Mouse (Mus musculus) heart, postnatal 0 days (tissue): ENCODE data around the gene Gm10643.

Experiments
- CTCF ChIP-seq: IDR thresholded peaks from 2 replicates; pipeline ENCODE4 v1.5.1; 2016; ENCODE audit warnings: antibody characterized with exemption, control low read depth, low read depth
- EP300 ChIP-seq: IDR thresholded peaks from 2 replicates; pipeline ENCODE4 v1.6.1; 2016; ENCODE audit warnings: antibody characterized with exemption, low read depth

DNA sequence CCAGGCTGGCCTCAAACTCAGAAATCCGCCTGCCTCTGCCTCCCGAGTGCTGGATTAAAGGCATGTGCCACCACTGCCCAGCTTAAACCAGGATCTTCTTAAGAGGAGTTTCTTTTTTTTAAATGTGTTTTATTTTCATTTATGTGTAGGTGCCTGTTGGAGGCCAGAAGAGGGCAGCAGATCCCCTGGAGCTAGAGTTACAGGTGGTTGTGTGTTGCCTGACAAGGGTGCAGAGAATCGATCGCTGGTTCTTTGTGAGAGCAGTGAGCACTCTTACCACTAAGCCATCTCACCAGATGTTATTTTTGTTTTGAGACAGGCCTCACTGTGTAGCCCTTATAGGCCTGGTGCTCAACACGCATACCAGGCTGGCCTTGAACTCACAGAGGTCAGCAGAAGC lies 49.1 kb downstream of the Gm10643 start:
- TF ChIP-seq CTCF (no peak), EP300 (no peak)
